Mouse (Mus musculus) liver, embryonic 16.5 days (tissue): ENCODE measurements around the gene BC030867. TPM values are rescaled to one million over a fixed set of nuclear protein-coding genes. Genes with fewer than 3 reads are reported as not detected.

Experiments used
- ATAC-seq: fragments of 200-750 bp; cut with Nextera tagmentation; 2 replicates; pipeline ENCODE4 v1.8.0; 2017; ENCODE audit warnings: low read depth, mild to moderate bottlenecking, moderate number of reproducible peaks, moderate library complexity
- H3K27ac ChIP-seq: fragments of 300-500 bp; sonication (generic); 2 replicates; pipeline ENCODE4 v1.5.1; 2014; ENCODE audit warnings: mild to moderate bottlenecking, low read length
- H3K27me3 ChIP-seq: fragments of 300-500 bp; sonication (generic); 2 replicates; pipeline ENCODE4 v1.6.1; 2014; ENCODE audit warnings: low read depth, low read length, mixed read lengths; ENCODE audit not compliant: control insufficient read depth, insufficient read depth
- H3K36me3 ChIP-seq: fragments of 300-500 bp; sonication (generic); 2 replicates; pipeline ENCODE4 v1.6.1; 2014; ENCODE audit warnings: mild to moderate bottlenecking; ENCODE audit not compliant: control insufficient read depth, insufficient read depth
- H3K4me1 ChIP-seq: fragments of 300-500 bp; sonication (generic); 2 replicates; pipeline ENCODE4 v1.6.1; 2014; ENCODE audit warnings: low read depth, low read length, mixed read lengths; ENCODE audit not compliant: control insufficient read depth
- H3K4me2 ChIP-seq: fragments of 300-500 bp; sonication (generic); 2 replicates; pipeline ENCODE4 v1.6.1; 2014; ENCODE audit warnings: low read depth, low read length, mixed read lengths
- H3K4me3 ChIP-seq: fragments of 300-500 bp; sonication (generic); 2 replicates; pipeline ENCODE4 v1.5.1; 2014; ENCODE audit warnings: low read depth, mild to moderate bottlenecking, low read length
- H3K9ac ChIP-seq: fragments of 300-500 bp; sonication (generic); 2 replicates; pipeline ENCODE4 v1.6.1; 2014; ENCODE audit warnings: low read depth, low read length
- H3K9me3 ChIP-seq: fragments of 300-500 bp; sonication (generic); replicated peaks from 2 replicates; pipeline ENCODE4 v1.6.1; 2016; ENCODE audit warnings: low read length; ENCODE audit not compliant: control insufficient read depth
- WGBS: fragments of 180-500 bp; shearing (Covaris S2); extraction: QIAGEN DNeasy Blood & Tissue Kit; methylation state at CpG from one replicate; pipeline ENCODE4 v1.1.7; 2014; ENCODE audit not compliant: insufficient replicate concordance; 5-methylcytosine and 5-hydroxymethylcytosine counted together
- microRNA-seq: library from miRNA; unstranded; fragments of <30 nt; microRNA quantifications from one replicate; pipeline ENCODE4, GENCODE M21; 2016
- polyA plus RNA-seq: library from polyadenylated mRNA; unstranded; fragments of >200 nt; fragmentation: Nextera tagmentation; extraction: Ambion mirVana; gene quantifications from 2 replicates; pipeline ENCODE4 v1.2.1, GENCODE M21; 2015

The BC030867 gene
- polyA plus RNA-seq, 1 experiment from 2014 or later: 13.8 TPM

GRCm38 (mm10) chr11:102311966-102312365 lies 63.3 kb downstream of the BC030867 start:
- ATAC-seq: no peak
- Histone ChIP-seq H3K4me2 (no peak overlapping the region), H3K27ac (0 out of 2 replicates have a peak overlapping the region, but pooled peaks have one; percentile 1), H3K27me3 (no peaks in the 10 kb centered on the region), H3K9me3 (no peaks in the 10 kb centered on the region), H3K4me1 (peaks cover 49% of the 10 kb centered on the region), H3K9ac (no peak overlapping the region), H3K4me3 (no peak overlapping the region), H3K36me3 (peaks cover 58% of the 10 kb centered on the region)
- 91% methylated on average over 4 of the region's 4 CpGs for WGBS

GRCm38 (mm10) chr11:102312586-102312985 lies 63.9 kb downstream of the BC030867 start:
- Histone ChIP-seq H3K9ac (0 out of 2 replicates have a peak overlapping the region, but pooled peaks have one; percentile 6), H3K27me3 (no peaks in the 10 kb centered on the region), H3K4me3 (no peak overlapping the region), H3K36me3 (peaks cover 52% of the 10 kb centered on the region), H3K4me1 (peaks cover 49% of the 10 kb centered on the region), H3K4me2 (no peak overlapping the region), H3K27ac (no peak overlapping the region), H3K9me3 (no peaks in the 10 kb centered on the region)
- no peak for ATAC-seq
- 80% methylated on average over 6 of the region's 6 CpGs for WGBS

DNA sequence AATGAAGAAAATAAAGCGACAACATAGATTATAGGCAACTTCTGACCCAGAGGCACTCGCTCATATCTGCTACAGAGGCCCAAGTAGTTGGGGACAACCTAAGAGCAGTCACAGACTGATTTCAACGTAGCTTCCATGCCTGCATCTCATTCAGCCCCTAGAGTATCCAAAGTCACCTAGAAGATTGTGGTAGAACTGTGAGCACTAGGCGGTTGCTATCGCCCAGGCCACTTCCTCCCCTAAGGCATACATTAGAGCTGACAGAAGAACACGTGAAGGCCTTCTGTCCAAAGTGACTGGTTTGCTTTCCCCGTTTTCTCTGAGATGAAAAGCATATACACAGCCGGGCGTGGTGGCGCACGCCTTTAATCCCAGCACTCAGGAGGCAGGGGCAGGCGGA lies 65.6 kb downstream of the BC030867 start:
- no peak for ATAC-seq
- Histone ChIP-seq H3K9ac (no peak overlapping the region), H3K27me3 (no peaks in the 10 kb centered on the region), H3K4me1 (peaks cover 41% of the 10 kb centered on the region), H3K9me3 (no peaks in the 10 kb centered on the region), H3K27ac (no peak overlapping the region), H3K36me3 (peaks cover 45% of the 10 kb centered on the region), H3K4me2 (no peak overlapping the region), H3K4me3 (no peak overlapping the region)
- 77% methylated on average over 12 of the region's 12 CpGs for WGBS

Small RNA genes lying within 50 kb of the gene (microRNA-seq; reads per million reads assigned to microRNA genes)
- gene Mir8101: 3.4 reads per million, percentile 11 among the genes with 10 or more reads in this experiment

Other genes with a start within 250 kb of the BC030867 start
- gene Mpp3, start 220.4 kb upstream of the BC030867 start, polyA plus RNA-seq: 0.28 and 0.76 TPM in 2 replicates
- 0.68 and 0.87 TPM in 2 replicates for gene Cd300lg, start 207.4 kb upstream of the BC030867 start, polyA plus RNA-seq
- 9.2 and 11.1 TPM in 2 replicates for gene Mpp2, start 160.4 kb upstream of the BC030867 start, polyA plus RNA-seq
- 0.32 TPM in 1 of 2 replicates, not detected in the other for gene Ppy, start 147.6 kb upstream of the BC030867 start, polyA plus RNA-seq
- gene Pyy, start 141.1 kb upstream of the BC030867 start, polyA plus RNA-seq: 1.1 TPM in 1 of 2 replicates, not detected in the other
- 19.0 and 19.2 TPM in 2 replicates for gene Nags, start 103.4 kb upstream of the BC030867 start, polyA plus RNA-seq
- gene Tmem101, start 92.5 kb upstream of the BC030867 start, polyA plus RNA-seq: 9.0 and 9.9 TPM in 2 replicates
- gene Lsm12, start 63.6 kb upstream of the BC030867 start, polyA plus RNA-seq: 51.2 and 52.5 TPM in 2 replicates
- gene G6pc3, start 59.3 kb upstream of the BC030867 start, polyA plus RNA-seq: 7.7 and 8.2 TPM in 2 replicates
- 16.9 and 20.4 TPM in 2 replicates for gene Hdac5, start 18.7 kb upstream of the BC030867 start, polyA plus RNA-seq
- gene Asb16, start 19.9 kb downstream of the BC030867 start, polyA plus RNA-seq: 0.04 TPM in 1 of 2 replicates, not detected in the other
- 26.7 and 28.5 TPM in 2 replicates for gene Tmub2, start 36.0 kb downstream of the BC030867 start, polyA plus RNA-seq
- 3.0 and 3.2 TPM in 2 replicates for gene Atxn7l3, start 47.7 kb downstream of the BC030867 start, polyA plus RNA-seq
- gene Ubtf, start 70.9 kb downstream of the BC030867 start, polyA plus RNA-seq: 44.5 and 46.4 TPM in 2 replicates
- 1,073 and 1,144 TPM in 2 replicates for gene Slc4a1, start 117.3 kb downstream of the BC030867 start, polyA plus RNA-seq
- gene Rundc3a, start 144.5 kb downstream of the BC030867 start, polyA plus RNA-seq: 2.1 and 2.2 TPM in 2 replicates
- gene Slc25a39, start 159.1 kb downstream of the BC030867 start, polyA plus RNA-seq: 454 and 500 TPM in 2 replicates
- gene Grn, start 181.4 kb downstream of the BC030867 start, polyA plus RNA-seq: 103 and 118 TPM in 2 replicates
- gene Fam171a2, start 198.8 kb downstream of the BC030867 start, polyA plus RNA-seq: 0.20 and 0.34 TPM in 2 replicates
- gene Itga2b, start 221.2 kb downstream of the BC030867 start, polyA plus RNA-seq: 28.0 and 32.9 TPM in 2 replicates